Mouse (Mus musculus) neural tube, embryonic 13.5 days (tissue): ENCODE data around the gene Il15ra. TPM values are rescaled to one million over a fixed set of nuclear protein-coding genes. Genes with fewer than 3 reads are reported as not detected.

Experiments used
- ATAC-seq: fragments of 200-750 bp; cut with Nextera tagmentation; 2 replicates; pipeline ENCODE4 v1.8.0; 2017; ENCODE audit warnings: low read depth, mild to moderate bottlenecking, moderate TSS enrichment, moderate library complexity
- H3K27ac ChIP-seq: fragments of 300-500 bp; sonication (generic); replicated peaks from 2 replicates; pipeline ENCODE4 v1.5.1; 2015; ENCODE audit warnings: moderate library complexity, mild to moderate bottlenecking, inconsistent platforms
- H3K27me3 ChIP-seq: fragments of 300-500 bp; sonication (generic); 2 replicates; pipeline ENCODE4 v1.6.1; 2015; ENCODE audit warnings: mild to moderate bottlenecking, inconsistent platforms
- H3K36me3 ChIP-seq: fragments of 300-500 bp; sonication (generic); 2 replicates; pipeline ENCODE4 v1.6.1; 2015; ENCODE audit warnings: mild to moderate bottlenecking, inconsistent platforms
- H3K4me1 ChIP-seq: fragments of 300-500 bp; sonication (generic); replicated peaks from 2 replicates; pipeline ENCODE4 v1.6.1; 2015; ENCODE audit warnings: inconsistent platforms
- H3K4me2 ChIP-seq: fragments of 300-500 bp; sonication (generic); 2 replicates; pipeline ENCODE4 v1.6.1; 2015; ENCODE audit warnings: inconsistent platforms, mild to moderate bottlenecking, moderate library complexity
- H3K4me3 ChIP-seq: fragments of 300-500 bp; sonication (generic); 2 replicates; pipeline ENCODE4 v1.5.1; 2015; ENCODE audit warnings: mild to moderate bottlenecking, inconsistent platforms
- H3K9ac ChIP-seq: fragments of 300-500 bp; sonication (generic); 2 replicates; pipeline ENCODE4 v1.6.1; 2015; ENCODE audit warnings: moderate library complexity, mild to moderate bottlenecking, inconsistent platforms
- H3K9me3 ChIP-seq: fragments of 300-500 bp; sonication (generic); 2 replicates; pipeline ENCODE4 v1.6.1; 2016; ENCODE audit warnings: inconsistent platforms
- WGBS: fragments of 180-500 bp; shearing (Covaris S2); methylation state at CpG from one replicate; pipeline ENCODE4 v1.1.7; 2015; 5-methylcytosine and 5-hydroxymethylcytosine counted together
- polyA plus RNA-seq: library from polyadenylated mRNA; unstranded; fragments of >200 nt; fragmentation: Nextera tagmentation; extraction: Ambion mirVana; gene quantifications from 2 replicates; pipeline ENCODE4 v1.2.1, GENCODE M21; 2015

The Il15ra gene
- polyA plus RNA-seq, 1 experiment from 2014 or later: 0.81 TPM

DNA sequence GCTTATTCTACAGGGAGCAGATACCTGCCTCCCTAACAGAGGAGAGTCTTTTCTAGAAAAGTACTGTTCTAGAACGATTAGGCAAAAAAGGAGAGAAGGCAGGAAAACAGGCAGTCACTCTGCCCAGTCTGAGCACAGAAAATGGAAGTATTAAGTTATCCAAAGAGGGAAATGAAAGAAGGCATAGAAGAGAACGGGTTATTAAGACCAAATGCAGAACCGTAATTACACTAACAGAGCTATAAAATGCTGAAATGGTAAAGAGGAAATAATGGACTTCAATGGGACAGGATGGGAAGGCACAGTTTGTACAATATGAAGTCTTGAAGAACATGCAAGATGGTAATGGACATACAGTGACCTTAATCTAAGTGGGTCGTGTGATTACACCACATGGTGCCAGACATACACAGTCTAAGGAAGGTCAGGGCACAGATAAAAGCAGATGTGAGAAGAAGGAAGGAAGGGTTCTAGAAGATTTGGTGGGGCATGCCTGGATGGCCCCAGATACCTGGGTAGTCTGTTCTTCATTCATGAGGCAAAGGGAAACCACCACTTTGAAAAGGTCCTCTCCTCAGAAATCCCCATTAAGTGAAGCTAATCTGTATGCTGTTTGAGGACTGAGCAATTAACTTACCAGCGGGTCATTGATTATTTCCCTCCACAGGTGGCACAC is 61.5 kb downstream of the Il15ra start:
- no peak overlapping the region for H3K4me3 ChIP-seq
- 80% methylated on average over 5 of the region's 5 CpGs for WGBS
- no peak overlapping the region for H3K4me2 ChIP-seq
- H3K9ac ChIP-seq: no peak overlapping the region
- H3K36me3 ChIP-seq: peaks cover 77% of the 10 kb centered on the region
- H3K27ac ChIP-seq: no peak overlapping the region
- no peaks in the 10 kb centered on the region for H3K27me3 ChIP-seq
- peaks cover 1% of the 10 kb centered on the region; the same call in 1 of the 2 replicates for H3K4me1 ChIP-seq
- no peak for ATAC-seq
- H3K9me3 ChIP-seq: no peaks in the 10 kb centered on the region

DNA sequence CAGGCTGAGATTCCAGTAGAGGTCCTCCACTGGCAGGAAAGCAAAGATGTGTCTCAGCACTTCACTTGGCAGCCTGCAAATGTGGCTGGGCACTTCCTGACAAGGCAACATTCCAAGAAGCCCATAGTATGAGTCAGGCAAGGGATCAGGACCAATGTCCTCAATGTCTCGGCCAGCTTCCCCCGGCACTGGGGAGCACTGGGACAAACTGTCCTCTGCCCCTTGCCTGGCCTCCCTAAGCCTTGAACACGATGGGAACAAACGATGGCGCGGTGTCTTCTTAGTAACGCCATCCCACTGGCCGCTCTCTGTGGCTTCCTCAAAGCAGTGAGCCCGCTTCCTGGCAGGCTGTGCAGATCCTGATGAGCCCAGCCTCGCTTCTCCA is 62.1 kb downstream of the Il15ra start:
- Histone ChIP-seq H3K4me3 (no peak overlapping the region), H3K27me3 (no peaks in the 10 kb centered on the region), H3K9ac (no peak overlapping the region), H3K36me3 (peaks cover 71% of the 10 kb centered on the region), H3K4me2 (no peak overlapping the region), H3K27ac (no peak overlapping the region), H3K9me3 (no peaks in the 10 kb centered on the region), H3K4me1 (peaks cover 6% of the 10 kb centered on the region; the same call in 1 of the 2 replicates)
- ATAC-seq: no peak
- WGBS: 91% methylated on average over 10 of the region's 10 CpGs

GRCm38 (mm10) chr2:11771701-11772100 is 66.6 kb downstream of the Il15ra start:
- 88% methylated on average over 4 of the region's 4 CpGs for WGBS
- ATAC-seq: no peak
- H3K9ac ChIP-seq: no peak overlapping the region

GRCm38 (mm10) chr2:11772401-11772800 is 67.3 kb downstream of the Il15ra start:
- Histone ChIP-seq H3K9me3 (no peaks in the 10 kb centered on the region), H3K27me3 (no peaks in the 10 kb centered on the region), H3K9ac (no peak overlapping the region), H3K4me3 (no peak overlapping the region), H3K4me2 (no peak overlapping the region), H3K27ac (no peak overlapping the region), H3K36me3 (peaks cover 21% of the 10 kb centered on the region), H3K4me1 (peaks cover 43% of the 10 kb centered on the region)
- ATAC-seq: no peak
- WGBS: 89% methylated on average over 4 of the region's 4 CpGs

More at GRCm38 (mm10) chr2:11771701-11772100, 66.6 kb downstream of the Il15ra start:
- H3K27ac ChIP-seq: no peak overlapping the region
- peaks cover 41% of the 10 kb centered on the region for H3K4me1 ChIP-seq
- H3K36me3 ChIP-seq: peaks cover 28% of the 10 kb centered on the region
- H3K9me3 ChIP-seq: no peaks in the 10 kb centered on the region
- H3K27me3 ChIP-seq: no peaks in the 10 kb centered on the region
- H3K4me3 ChIP-seq: no peak overlapping the region
- no peak overlapping the region for H3K4me2 ChIP-seq

DNA sequence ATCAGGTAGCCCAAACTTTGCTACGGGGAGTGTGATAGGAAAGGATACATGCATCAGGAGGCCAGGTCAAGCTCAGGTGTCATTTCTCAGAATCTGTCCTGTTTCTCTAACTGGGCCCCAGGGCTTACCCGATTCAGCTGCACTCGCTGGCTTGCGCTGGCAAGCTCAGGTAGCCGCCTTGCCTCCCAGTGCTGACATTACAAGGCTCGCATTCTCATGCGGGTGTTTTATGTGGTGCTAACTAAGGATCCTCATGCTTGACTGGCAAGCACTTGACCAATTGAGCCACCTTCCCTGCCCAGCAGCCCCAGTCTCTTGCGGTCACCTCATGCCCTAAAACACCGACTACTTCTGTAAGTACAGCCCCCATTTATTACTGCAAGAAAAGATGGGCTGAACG is 69.3 kb downstream of the Il15ra start:
- no peak overlapping the region for H3K9ac ChIP-seq
- no peak overlapping the region for H3K4me3 ChIP-seq
- H3K9me3 ChIP-seq: no peaks in the 10 kb centered on the region
- H3K27me3 ChIP-seq: no peaks in the 10 kb centered on the region
- no peak for ATAC-seq
- WGBS: 85% methylated on average over 10 of the region's 10 CpGs
- H3K4me2 ChIP-seq: no peak overlapping the region
- H3K36me3 ChIP-seq: peaks cover 5% of the 10 kb centered on the region
- peaks cover 49% of the 10 kb centered on the region for H3K4me1 ChIP-seq
- H3K27ac ChIP-seq: no peak overlapping the region

DNA sequence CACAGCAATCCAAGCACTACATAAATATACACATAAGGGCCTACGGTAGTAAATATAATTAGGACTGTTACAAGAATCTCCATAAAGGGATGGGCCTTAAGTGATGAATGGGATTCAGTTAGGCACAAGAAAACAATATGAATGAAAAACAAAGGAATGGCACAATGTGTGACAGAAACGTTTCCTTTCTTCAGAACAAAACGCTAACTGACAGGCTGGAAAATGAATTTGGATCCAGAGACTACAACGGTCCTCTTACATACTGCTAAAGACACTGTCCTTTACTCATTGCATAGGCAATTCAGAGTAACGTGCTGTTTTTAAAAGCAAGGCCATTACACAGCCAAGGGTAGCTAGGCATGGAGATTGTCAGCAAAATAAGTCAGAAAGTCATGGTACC is 70.0 kb downstream of the Il15ra start:
- Histone ChIP-seq H3K4me3 (no peak overlapping the region), H3K9ac (no peak overlapping the region), H3K27me3 (no peaks in the 10 kb centered on the region), H3K4me1 (peaks cover 56% of the 10 kb centered on the region), H3K4me2 (no peak overlapping the region), H3K27ac (no peak overlapping the region), H3K36me3 (peaks cover 4% of the 10 kb centered on the region; the same call in 1 of the 2 replicates), H3K9me3 (no peaks in the 10 kb centered on the region)
- no peak for ATAC-seq
- WGBS: 76% methylated on average over 5 of the region's 5 CpGs

DNA sequence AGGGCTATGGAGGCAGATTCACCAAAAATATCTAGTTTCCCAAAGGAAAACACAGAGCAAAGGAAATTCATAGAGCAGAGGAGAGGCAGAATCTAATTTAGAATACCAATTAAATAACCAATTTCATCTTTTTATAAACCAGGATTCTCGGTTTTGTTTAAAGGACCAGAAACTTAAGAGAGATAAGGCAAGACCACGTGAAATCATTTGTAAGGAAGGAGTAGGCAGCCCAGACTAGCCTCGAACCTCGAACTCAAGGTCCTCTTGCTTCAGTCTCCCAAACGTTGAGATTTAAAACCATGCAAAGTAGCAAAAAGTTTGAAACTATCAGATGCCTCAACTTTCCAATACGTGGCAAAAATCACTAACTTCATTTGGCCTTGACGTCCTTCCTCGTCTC is 71.3 kb downstream of the Il15ra start:
- H3K9me3 ChIP-seq: no peaks in the 10 kb centered on the region
- 57% methylated on average over 8 of the region's 8 CpGs for WGBS
- peak overlapping the region; percentile 90 for H3K4me3 ChIP-seq
- no peak for ATAC-seq
- H3K27me3 ChIP-seq: no peaks in the 10 kb centered on the region
- peaks cover 17% of the 10 kb centered on the region for H3K36me3 ChIP-seq
- peak overlapping the region; percentile 94 for H3K9ac ChIP-seq
- H3K4me2 ChIP-seq: peak overlapping the region; percentile 85
- no peak overlapping the region for H3K27ac ChIP-seq
- peaks cover 59% of the 10 kb centered on the region for H3K4me1 ChIP-seq

- Histone ChIP-seq H3K36me3 (peaks cover 26% of the 10 kb centered on the region), H3K27ac (peak within 1 kb of the TSS; percentile 97), H3K4me2 (peak within 1 kb of the TSS; percentile 85), H3K4me1 (peaks cover 50% of the 10 kb centered on the region), H3K27me3 (no peaks in the 10 kb centered on the region), H3K9me3 (no peaks in the 10 kb centered on the region), H3K4me3 (peak within 1 kb of the TSS; percentile 90), H3K9ac (peak within 1 kb of the TSS; percentile 94)
- WGBS: under 1% methylated on average over 73 of the region's 73 CpGs
- ATAC-seq: peak; percentile 97
Observed at GRCm38 (mm10) chr2:11777091-11778068, 72.3 kb downstream of the Il15ra start, which contains the start of the genes Fbh1 and Ankrd16. Gene Fbh1 (minus strand): TSS chr2:11777582. Gene Ankrd16 (plus strand): TSS chr2:11777876.

- WGBS: under 1% methylated on average over 43 of the region's 43 CpGs
- Histone ChIP-seq H3K9me3 (no peaks in the 10 kb centered on the region), H3K36me3 (peaks cover 35% of the 10 kb centered on the region), H3K4me1 (peaks cover 49% of the 10 kb centered on the region), H3K27me3 (no peaks in the 10 kb centered on the region), H3K9ac (peak overlapping the region; percentile 87), H3K4me3 (peak overlapping the region; percentile 90), H3K27ac (peak overlapping the region; percentile 97), H3K4me2 (peak overlapping the region; percentile 85)
- ATAC-seq: peak; percentile 93
Observed at GRCm38 (mm10) chr2:11778087-11778823, 73.2 kb downstream of the Il15ra start.
